ENCODE assay signal across 12 mouse cellular contexts in genomic region chr6:121098511-121099227, GRCm38 (mm10). TPM values are rescaled to one million over a fixed set of nuclear protein-coding genes. Genes with fewer than 3 reads are reported as not detected.
DNase-seq lines count a peak whose midpoint lies in the region; ATAC-seq and TF ChIP-seq lines count a peak whose summit lies in the region.
"Had no signal": no experiment of that assay in that cellular context is flagged by ENCODE, and none has a peak within 500 bp of the region (broad histone marks: within the 10 kb centered on the region; RNA-seq: fewer than 3 reads in every experiment).

No protein-coding gene starts in this region.

- no peak for DNase-seq in heart, postnatal 0 days (ENCODE audit: low spot score)
- no peak for DNase-seq in heart, adult 9 months (ENCODE audit: low spot score in 2 of 2)
- no peak for DNase-seq in G1E (ENCODE audit: low spot score)
- peak; percentile 63 for DNase-seq in cerebellum, adult 8-10 months
- DNase-seq in hindbrain, postnatal 0 days (ENCODE audit: low spot score), result no peak
- DNase-seq in ovary, postnatal 10 days (ENCODE audit: low spot score), result no peak
- DNase-seq in layer of hippocampus, postnatal 10 days (ENCODE audit: low spot score in 2 of 2), result no peak
- DNase-seq in lung, postnatal 0 days (ENCODE audit: low spot score), result no peak
- DNase-seq: adrenal gland, adult 2 months; gastrocnemius, postnatal 36 days had no signal

- no peak overlapping the region for H3K9ac ChIP-seq in heart, postnatal 0 days (replicated peaks; ENCODE audit: low read depth, low read length)
- no peak overlapping the region; the same call in 1 of the 2 replicates for H3K9ac ChIP-seq in hindbrain, postnatal 0 days (replicated peaks; ENCODE audit: low read length)
- H3K9ac ChIP-seq in lung, postnatal 0 days (replicated peaks; ENCODE audit: low read depth), result no peak overlapping the region
- H3K9ac ChIP-seq: limb, embryonic 15.5 days had no signal

- 61% methylated on average over 9 of the region's 9 CpGs for WGBS in heart, postnatal 0 days
- 69% methylated on average over 9 of the region's 9 CpGs for WGBS in hindbrain, postnatal 0 days
- WGBS in lung, postnatal 0 days, result 76% methylated on average over 9 of the region's 9 CpGs

- peaks cover 57% of the 10 kb centered on the region for H3K4me1 ChIP-seq in heart, postnatal 0 days (ENCODE audit: control insufficient read depth, insufficient read depth)
- peaks cover 97% of the 10 kb centered on the region for H3K4me1 ChIP-seq in G1E (ENCODE audit: insufficient read depth, low read depth, low read length)
- H3K4me1 ChIP-seq in hindbrain, postnatal 0 days (ENCODE audit: insufficient read depth, low read length), result peaks cover 14% of the 10 kb centered on the region
- peaks cover 8% of the 10 kb centered on the region for H3K4me1 ChIP-seq in lung, postnatal 0 days (ENCODE audit: insufficient read depth, low read depth, low read length)

- no peaks in the 10 kb centered on the region for H3K9me3 ChIP-seq in heart, postnatal 0 days (replicated peaks; ENCODE audit: control insufficient read depth, low read length)
- no peaks in the 10 kb centered on the region for H3K9me3 ChIP-seq in G1E (replicated peaks)
- no peaks in the 10 kb centered on the region for H3K9me3 ChIP-seq in hindbrain, postnatal 0 days (ENCODE audit: low read length)
- no peaks in the 10 kb centered on the region for H3K9me3 ChIP-seq in lung, postnatal 0 days (ENCODE audit: low read length)
- H3K9me3 ChIP-seq: limb, embryonic 15.5 days had no signal

- no peak overlapping the region for H3K27ac ChIP-seq in heart, postnatal 0 days (ENCODE audit: low read depth)
- H3K27ac ChIP-seq in hindbrain, postnatal 0 days, result peak overlapping the region; percentile 48
- H3K27ac ChIP-seq in lung, postnatal 0 days (ENCODE audit: low read length), result no peak overlapping the region
- H3K27ac ChIP-seq: limb, embryonic 15.5 days had no signal

- no peak for TF ChIP-seq CTCF in heart, postnatal 0 days (IDR thresholded peaks at IDR 0.05; ENCODE audit: low read depth)
- TF ChIP-seq CTCF in G1E (IDR thresholded peaks at IDR 0.05; ENCODE audit: low read depth, low read length), result no peak
- no peak for TF ChIP-seq CTCF in hindbrain, postnatal 0 days (IDR thresholded peaks at IDR 0.05; ENCODE audit: low read depth)
- TF ChIP-seq CTCF in lung, postnatal 0 days (IDR thresholded peaks at IDR 0.05), result no peak

- H3K4me2 ChIP-seq in heart, postnatal 0 days (ENCODE audit: low read depth, low read length), result no peak overlapping the region
- no peak overlapping the region for H3K4me2 ChIP-seq in hindbrain, postnatal 0 days (ENCODE audit: low read depth, low read length)
- H3K4me2 ChIP-seq in lung, postnatal 0 days (replicated peaks; ENCODE audit: low read depth, low read length), result no peak overlapping the region
- H3K4me2 ChIP-seq: limb, embryonic 15.5 days had no signal

- TF ChIP-seq EP300 in heart, postnatal 0 days (IDR thresholded peaks at IDR 0.05; ENCODE audit: low read depth), result no peak
- no peak for TF ChIP-seq EP300 in lung, postnatal 0 days (IDR thresholded peaks at IDR 0.05)

- H3K4me3 ChIP-seq in heart, postnatal 0 days (ENCODE audit: low read depth, low read length), result no peak overlapping the region
- peak overlapping the region; percentile 63; the same call in 1 of the 2 replicates for H3K4me3 ChIP-seq in G1E (ENCODE audit: low read depth, low read length)
- no peak overlapping the region for H3K4me3 ChIP-seq in hindbrain, postnatal 0 days (ENCODE audit: low read length)
- no peak overlapping the region for H3K4me3 ChIP-seq in lung, postnatal 0 days (ENCODE audit: low read depth, low read length)
- H3K4me3 ChIP-seq: limb, embryonic 15.5 days; myocyte had no signal

- H3K36me3 ChIP-seq in heart, postnatal 0 days (replicated peaks; ENCODE audit: control insufficient read depth, insufficient read depth, low read length), result peaks cover 2% of the 10 kb centered on the region; the same call in 1 of the 2 replicates
- peaks cover 75% of the 10 kb centered on the region for H3K36me3 ChIP-seq in G1E (replicated peaks)
- H3K36me3 ChIP-seq in hindbrain, postnatal 0 days (ENCODE audit: insufficient read depth, low read length), result no peaks in the 10 kb centered on the region
- no peaks in the 10 kb centered on the region for H3K36me3 ChIP-seq in lung, postnatal 0 days (ENCODE audit: insufficient read depth, low read length)
- H3K36me3 ChIP-seq: limb, embryonic 15.5 days had no signal

- no peaks in the 10 kb centered on the region for H3K27me3 ChIP-seq in heart, postnatal 0 days (ENCODE audit: control insufficient read depth, insufficient read depth, low read length)
- no peaks in the 10 kb centered on the region for H3K27me3 ChIP-seq in G1E (ENCODE audit: insufficient read depth, low read length)
- no peaks in the 10 kb centered on the region for H3K27me3 ChIP-seq in hindbrain, postnatal 0 days (ENCODE audit: insufficient read depth, low read length)
- no peaks in the 10 kb centered on the region for H3K27me3 ChIP-seq in lung, postnatal 0 days (replicated peaks; ENCODE audit: insufficient read depth, low read length)
- H3K27me3 ChIP-seq: limb, embryonic 15.5 days had no signal

- ATAC-seq in heart, postnatal 0 days (ENCODE audit: insufficient read depth, low read depth), result 0 out of 2 replicates have a peak, but pooled peaks have one; percentile 21
- peak; percentile 32; the same call in 1 of the 2 replicates for ATAC-seq in G1E (ENCODE audit: extremely low read depth, insufficient number of reproducible peaks, low FRiP score, poor library complexity, severe bottlenecking)
- peak; percentile 37; the same call in 1 of the 2 replicates for ATAC-seq in hindbrain, postnatal 0 days
- ATAC-seq in lung, postnatal 0 days, result no peak

RNA-seq across cellular contexts. Expression of gene Mical3, which starts 32.1 kb away (rescaled TPM):
- 79.3 and 94.8 TPM in 2 replicates for total RNA-seq in heart, postnatal 0 days (2014; rRNA removed; ENCODE audit: low replicate concordance)
- 23.2 and 30.8 TPM in 2 replicates for polyA plus RNA-seq in heart, postnatal 0 days (2015; fragmentation: Nextera tagmentation; extraction: Ambion mirVana)
- 107 and 109 TPM in 2 replicates for total RNA-seq in G1E (2014; fragmentation: Nextera tagmentation)
- total RNA-seq in G1E (2017), result 20.4 and 20.9 TPM in 2 replicates
- 29.8 and 38.1 TPM in 2 replicates for polyA plus RNA-seq in G1E (2012)
- 60.2 and 66.9 TPM in 2 replicates for total RNA-seq in hindbrain, postnatal 0 days (2014; rRNA removed)
- polyA plus RNA-seq in hindbrain, postnatal 0 days (2015; fragmentation: Nextera tagmentation; extraction: Ambion mirVana), result 19.3 and 19.8 TPM in 2 replicates
- 10 to 100 TPM; 90.1 to 98.8 TPM for total RNA-seq in layer of hippocampus, postnatal 10 days (2021)
- 12.6 and 12.8 TPM in 2 replicates for polyA plus RNA-seq in lung, postnatal 0 days (2015; fragmentation: Nextera tagmentation; extraction: Ambion mirVana)
